Mouse (Mus musculus) mouse trophoblast stem cell (cell line): ENCODE data around the gene Rbm33.

Source experiments
- in situ Hi-C, 2 experiments: fragments of 300-500 bp; cut with MseI, MboI; formaldehyde crosslinking; loops; 2 replicates in 1 of 2; 3 replicates in 1 of 2; pipeline ENCODE4 v1.15.1; 2025

Gene Rbm33

GRCm38 (mm10) chr5:28324457-28324856 is 7.5 kb downstream of the Rbm33 start:
- in situ Hi-C loops = no loop called here

- in situ Hi-C loops = no loop called here
Observed at GRCm38 (mm10) chr5:28329024-28329806, 12.3 kb downstream of the Rbm33 start.

GRCm38 (mm10) chr5:28333731-28334130 is 16.8 kb downstream of the Rbm33 start:
- in situ Hi-C loops = no loop called here

GRCm38 (mm10) chr5:28351857-28352513 is 35.1 kb downstream of the Rbm33 start:
- in situ Hi-C loops = no loop called here

- in situ Hi-C loops = no loop called here
Observed at GRCm38 (mm10) chr5:28355614-28356013, 38.7 kb downstream of the Rbm33 start.

GRCm38 (mm10) chr5:28360745-28361144 is 43.8 kb downstream of the Rbm33 start:
- in situ Hi-C loops = no loop called here

GRCm38 (mm10) chr5:28368056-28368455 is 51.1 kb downstream of the Rbm33 start:
- in situ Hi-C loops = no loop called here

- in situ Hi-C loops = no loop called here
Observed at GRCm38 (mm10) chr5:28370836-28371235, 53.9 kb downstream of the Rbm33 start.

- in situ Hi-C loops = no loop called here
Observed at GRCm38 (mm10) chr5:28372172-28372664, 55.3 kb downstream of the Rbm33 start.

- in situ Hi-C loops = no loop called here
Observed at GRCm38 (mm10) chr5:28373498-28374427, 56.8 kb downstream of the Rbm33 start.

- in situ Hi-C loops = no loop called here
Observed at GRCm38 (mm10) chr5:28377299-28377698, 60.4 kb downstream of the Rbm33 start.

GRCm38 (mm10) chr5:28382289-28382688 is 65.4 kb downstream of the Rbm33 start:
- in situ Hi-C loops = no loop called here

- in situ Hi-C loops = no loop called here
Observed at GRCm38 (mm10) chr5:28386783-28387182, 69.9 kb downstream of the Rbm33 start.

- in situ Hi-C loops = no loop called here
Observed at GRCm38 (mm10) chr5:28387531-28388179, 70.7 kb downstream of the Rbm33 start.

- in situ Hi-C loops = no loop called here
Observed at GRCm38 (mm10) chr5:28388184-28388583, 71.3 kb downstream of the Rbm33 start.

GRCm38 (mm10) chr5:28390189-28390588 is 73.3 kb downstream of the Rbm33 start:
- in situ Hi-C loops = no loop called here

GRCm38 (mm10) chr5:28397344-28397743 is 80.4 kb downstream of the Rbm33 start:
- in situ Hi-C loops = no loop called here

GRCm38 (mm10) chr5:28398736-28399135 is 81.8 kb downstream of the Rbm33 start:
- in situ Hi-C loops = no loop called here

GRCm38 (mm10) chr5:28399451-28400115 is 82.7 kb downstream of the Rbm33 start:
- in situ Hi-C loops = no loop called here

GRCm38 (mm10) chr5:28402756-28403155 is 85.8 kb downstream of the Rbm33 start:
- in situ Hi-C loops = no loop called here

- in situ Hi-C loops = no loop called here
Observed at GRCm38 (mm10) chr5:28406662-28407061, 89.7 kb downstream of the Rbm33 start.
